Mouse (Mus musculus) c-Kit-positive CD71-positive TER-119-positive erythroid progenitor cells, embryonic 14.5 days (primary cell): Measurements from ENCODE around the gene Ntn1.

ENCODE experiments used
- DNase-seq: peaks from one replicate; pipeline ENCODE4 v3.0.0-alpha.2; 2013; ENCODE audit warnings: low spot score

The Ntn1 gene

DNA sequence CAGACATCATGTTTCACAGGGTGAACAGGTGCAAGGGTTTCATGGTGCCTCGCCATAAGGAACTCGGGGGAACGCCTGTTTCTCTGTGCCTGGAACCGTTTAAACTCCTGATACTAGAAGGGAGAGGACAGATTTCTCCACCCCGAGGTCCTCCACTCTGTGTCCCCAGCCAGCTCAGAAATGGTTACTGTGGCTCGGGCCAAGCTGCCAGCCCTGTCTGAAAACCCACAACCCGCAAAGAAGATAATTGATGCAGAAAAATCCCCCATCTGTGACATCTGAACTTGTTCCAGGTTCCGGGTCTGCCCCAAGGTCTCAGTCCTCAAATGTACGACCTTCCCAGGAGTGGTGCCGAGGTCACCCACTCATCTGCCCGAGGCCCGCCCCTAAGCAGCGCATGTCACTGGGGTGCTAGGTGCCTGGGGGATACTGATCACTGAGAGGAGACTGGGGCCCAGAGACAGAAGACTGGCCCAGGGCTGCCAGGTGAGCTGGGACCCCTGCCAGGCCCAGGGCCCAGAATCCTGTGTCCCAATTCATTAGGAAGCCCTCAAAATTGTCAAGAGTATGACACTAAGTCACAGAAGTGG, 68.9 kb downstream of the Ntn1 start:
- no peak for DNase-seq

DNA sequence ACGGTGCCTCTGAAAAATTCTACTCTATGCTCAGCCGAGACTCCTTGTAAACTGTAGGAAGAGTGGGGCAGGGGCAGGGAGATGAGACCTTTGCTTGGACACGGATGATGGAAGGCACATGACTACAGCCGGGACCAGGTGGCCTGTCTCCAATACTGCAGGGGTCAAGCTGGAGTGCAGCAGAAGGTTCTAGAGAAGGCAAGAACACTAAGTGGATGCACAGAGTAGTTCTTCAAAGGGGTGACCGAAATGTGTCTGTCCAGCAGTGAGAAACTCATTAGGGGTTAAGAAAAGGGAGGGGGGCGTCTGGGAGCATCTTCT, 69.5 kb downstream of the Ntn1 start:
- DNase-seq: no peak

DNA sequence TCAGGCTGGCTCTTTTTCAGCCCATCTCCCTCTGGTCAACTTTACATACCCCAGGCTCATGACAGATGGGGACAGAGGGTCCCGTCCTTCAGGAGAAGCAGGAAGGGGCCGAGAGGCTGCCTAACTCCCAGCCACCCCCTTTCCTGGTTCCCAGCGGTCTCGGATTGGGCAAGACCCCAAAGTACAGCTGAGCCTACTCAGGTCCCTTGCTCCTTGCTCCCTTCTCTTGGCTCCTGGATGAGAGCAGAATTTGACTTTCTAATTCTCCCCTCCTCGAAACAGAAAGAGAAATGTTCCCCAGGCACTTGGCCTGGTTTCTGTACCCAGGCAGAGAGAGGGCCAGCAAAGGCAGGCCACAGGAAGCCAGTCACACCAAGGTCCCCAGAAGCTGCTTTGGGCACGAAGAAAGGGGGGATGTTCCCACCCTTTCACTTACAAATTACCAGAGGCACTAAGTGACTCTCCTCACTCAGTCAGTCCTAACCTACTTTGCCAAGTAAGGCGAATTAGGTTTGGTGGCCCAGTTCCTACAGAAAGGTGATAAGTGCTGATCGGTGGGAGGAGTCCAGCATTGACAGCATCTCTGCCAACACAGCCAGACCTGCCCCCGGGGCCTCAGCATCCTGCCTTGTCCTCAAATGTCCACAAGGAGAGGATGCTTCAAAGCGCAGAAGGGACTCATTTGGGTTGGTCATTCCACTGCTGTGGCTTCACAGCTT, 70.1 kb downstream of the Ntn1 start:
- DNase-seq: no peak

DNA sequence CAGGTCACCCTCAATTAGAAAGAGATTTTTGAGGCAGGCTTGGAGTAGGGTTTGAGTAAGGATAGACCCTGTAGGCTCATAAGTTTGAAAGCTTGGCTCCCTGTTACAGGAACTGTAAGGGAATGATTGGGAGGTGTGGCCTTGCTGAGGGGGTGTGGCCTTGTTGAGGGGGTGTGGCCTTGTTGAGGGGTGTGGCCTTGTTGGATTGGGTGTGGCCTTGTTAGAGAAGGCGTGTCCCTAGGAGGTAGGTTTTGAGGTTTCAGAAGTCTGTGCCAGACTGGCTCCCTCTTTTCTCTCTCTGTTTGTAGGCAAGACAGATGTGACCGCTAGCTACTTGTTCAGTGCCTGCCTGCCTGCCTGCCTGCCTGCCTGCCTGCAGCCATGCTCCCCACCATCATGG, 75.8 kb downstream of the Ntn1 start:
- no peak for DNase-seq

DNA sequence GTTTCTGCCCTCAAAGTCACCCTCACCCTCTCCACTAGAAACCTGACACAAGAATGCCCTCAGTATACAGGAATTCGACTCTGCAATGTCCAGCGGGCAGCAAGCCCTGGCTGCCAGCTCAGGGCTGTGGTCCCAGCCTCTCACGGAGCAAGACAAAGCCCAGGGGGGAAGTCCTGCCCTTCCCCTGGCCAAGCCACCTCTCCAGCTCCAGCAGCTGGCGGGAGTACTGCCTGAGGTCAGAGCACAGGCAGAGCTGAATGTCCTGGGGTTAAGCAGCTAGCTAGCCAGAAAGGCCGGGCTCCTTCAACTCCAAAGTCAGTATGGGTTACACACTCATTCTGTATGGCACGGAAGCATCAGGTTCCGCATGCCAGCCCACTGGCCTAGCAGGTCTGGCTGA, 79.2 kb downstream of the Ntn1 start:
- DNase-seq: no peak

DNA sequence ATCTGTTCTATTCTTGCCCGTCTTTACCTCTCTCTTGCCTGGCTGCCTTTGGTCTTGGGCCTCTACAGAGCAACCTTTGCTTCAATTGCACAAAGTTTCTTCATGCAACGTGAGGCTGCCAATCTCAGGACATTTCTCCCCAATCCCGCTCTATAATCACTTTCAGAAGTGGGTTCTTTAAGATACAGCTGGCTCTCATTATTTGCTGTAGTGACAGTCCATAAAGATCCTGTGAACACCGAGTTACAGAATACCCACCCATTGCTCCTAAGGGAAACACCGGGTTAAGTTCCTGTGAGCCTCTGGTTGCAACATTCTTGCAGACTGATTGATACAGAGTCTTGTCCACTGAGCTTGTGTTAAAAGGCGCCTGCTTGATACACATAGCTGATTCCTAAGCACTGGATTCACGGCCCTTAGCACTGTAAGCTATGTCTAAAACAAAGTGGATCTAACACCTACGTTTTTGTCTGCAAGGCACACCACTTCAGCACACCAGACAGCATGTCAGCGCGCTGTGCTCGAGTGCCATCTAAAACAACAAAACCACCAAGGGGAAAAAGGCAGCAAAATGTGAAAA, 85.0 kb downstream of the Ntn1 start:
- no peak for DNase-seq

DNA sequence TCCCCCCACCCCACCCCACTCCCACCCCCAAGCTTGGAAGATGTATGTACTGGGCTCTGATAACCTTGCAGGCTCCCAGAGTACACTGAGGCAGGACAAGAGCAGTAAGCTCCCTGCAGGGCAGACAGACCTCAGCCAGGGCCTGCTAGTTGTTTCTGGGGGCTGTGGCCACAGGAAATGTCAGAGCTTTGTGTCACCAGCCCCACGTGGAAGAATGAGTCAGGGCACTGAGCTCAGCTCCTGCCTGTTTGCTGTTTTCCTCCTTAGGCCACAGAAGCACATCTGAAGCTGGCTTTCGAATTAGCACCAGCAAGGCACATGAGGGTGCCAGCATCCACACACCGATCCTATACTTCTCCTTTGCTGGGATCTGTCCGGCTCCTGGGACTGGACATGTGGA, 86.8 kb downstream of the Ntn1 start:
- DNase-seq: no peak

DNA sequence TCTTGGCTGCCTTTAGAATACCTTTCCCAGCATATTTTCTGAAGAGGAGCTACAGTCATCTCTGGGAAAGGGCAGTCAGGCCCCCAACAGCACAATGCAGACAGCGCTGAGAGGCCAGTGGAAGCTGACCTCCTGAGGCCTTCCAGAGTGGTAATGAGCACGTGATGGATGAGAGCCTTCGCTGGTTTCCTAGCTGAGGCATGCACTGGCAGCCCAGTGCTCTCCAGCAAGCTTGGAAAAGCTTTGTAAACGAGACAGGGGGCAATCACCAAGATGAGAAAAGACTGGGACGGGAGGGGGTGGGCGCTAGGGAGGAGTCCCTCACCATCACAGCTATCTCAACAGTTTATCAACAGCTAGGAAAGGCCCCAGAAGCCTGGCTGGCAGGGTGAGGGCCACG, 87.6 kb downstream of the Ntn1 start:
- no peak for DNase-seq

DNA sequence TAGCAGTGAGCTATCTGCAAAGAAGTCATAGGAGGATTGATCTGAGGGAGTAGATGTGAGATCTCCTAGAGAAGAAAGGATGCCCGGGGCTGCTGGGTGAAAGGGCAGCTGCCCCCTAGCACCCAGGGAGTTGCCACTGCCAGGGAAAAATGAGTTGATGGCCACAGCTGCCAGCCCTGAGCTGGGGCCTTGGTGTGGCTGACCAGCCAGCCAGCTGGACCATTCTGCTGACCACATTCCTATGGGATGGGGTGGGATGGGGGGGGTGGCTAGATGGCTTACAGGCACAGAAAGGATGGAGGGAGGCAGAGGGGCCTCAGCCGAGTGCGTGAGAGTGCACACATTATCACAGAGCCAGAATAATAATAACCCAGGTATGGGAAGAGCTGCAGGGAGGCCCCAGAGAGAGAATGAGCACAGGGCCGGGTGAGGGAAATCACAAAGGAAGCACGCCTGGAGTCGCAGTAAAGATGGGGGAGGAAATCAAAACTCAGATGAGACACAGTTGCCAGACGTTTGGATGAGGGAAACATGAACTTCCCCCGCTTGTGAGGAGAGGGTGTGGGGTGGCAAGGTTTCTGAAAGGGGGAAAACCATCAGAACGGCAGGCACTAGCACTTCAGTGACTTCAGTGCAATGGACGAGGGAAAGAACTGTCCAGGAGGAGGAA, 91.6 kb downstream of the Ntn1 start:
- no peak for DNase-seq

DNA sequence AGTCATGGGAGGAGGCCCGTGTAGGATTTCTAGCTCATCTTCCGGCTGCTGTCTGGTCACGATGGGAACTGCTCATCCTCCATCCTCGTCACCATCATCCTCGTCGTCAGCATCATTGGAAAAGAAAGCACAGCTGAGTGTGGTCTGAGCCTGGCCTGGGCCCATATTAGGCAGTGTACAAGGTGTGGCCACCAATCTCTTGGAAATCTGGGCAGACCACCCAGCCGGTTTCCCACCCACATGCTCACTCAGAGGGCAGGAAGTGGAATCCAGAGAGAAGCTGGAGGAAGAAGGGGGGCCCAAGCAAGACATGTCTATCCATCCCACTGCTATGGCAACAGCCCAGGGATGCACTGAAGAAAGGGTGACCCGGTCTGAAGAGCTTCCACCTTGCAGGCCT, 94.6 kb downstream of the Ntn1 start:
- DNase-seq: no peak

DNA sequence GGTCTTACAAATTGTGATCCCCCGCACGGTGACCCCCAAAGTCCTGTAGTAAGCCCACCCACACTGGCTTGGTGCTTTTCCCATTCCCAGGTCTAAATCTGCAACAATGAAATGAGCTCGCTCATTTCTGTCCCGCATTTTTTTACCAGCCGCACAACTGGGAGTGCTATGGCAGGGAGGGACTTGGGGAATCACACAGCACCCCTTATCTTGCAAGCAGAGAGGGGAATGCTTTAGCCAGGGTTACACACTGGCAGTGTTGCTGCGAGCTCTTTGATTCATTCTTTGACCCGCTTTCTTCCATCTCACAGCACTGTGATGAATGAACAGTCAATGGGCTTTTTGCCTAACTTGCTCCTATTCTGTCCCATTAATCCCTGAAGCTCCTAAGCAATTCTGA, 98.3 kb downstream of the Ntn1 start:
- no peak for DNase-seq

DNA sequence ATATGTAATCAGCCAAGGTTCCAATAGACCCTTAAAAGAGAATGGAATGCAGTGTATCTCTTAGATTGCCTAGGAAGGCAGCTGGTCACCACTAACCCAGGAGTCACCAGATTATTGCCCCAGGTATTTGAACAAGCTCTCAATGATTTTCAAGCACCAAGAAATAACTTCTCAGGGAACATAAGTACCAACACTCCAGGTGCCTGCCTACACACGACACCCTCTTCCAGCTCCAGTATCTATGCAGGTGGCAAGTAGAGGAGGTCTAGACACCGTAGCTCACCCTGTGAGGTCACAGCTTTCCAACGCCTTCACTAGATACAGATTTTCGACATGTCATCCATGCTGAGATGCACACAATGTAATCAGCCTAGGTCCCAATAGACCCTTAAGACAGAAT, 99.0 kb downstream of the Ntn1 start:
- DNase-seq: no peak

DNA sequence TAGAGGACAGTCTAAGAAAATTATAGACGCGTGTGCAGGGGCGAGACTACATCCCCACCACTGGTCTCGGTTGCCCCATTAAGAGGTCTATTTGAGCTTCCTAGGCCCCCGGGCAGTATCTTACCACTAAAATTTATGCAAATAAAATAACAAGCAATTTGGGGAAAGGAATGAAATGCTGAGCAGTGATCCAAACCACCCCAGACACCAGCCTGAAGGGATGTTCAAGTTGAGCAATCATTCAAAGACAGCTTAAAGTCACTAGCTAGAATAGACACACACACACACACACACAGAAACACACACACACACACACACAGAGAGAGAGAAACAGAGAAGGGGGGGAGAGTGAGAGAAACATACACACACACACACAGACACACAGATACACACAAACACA, 105.1 kb downstream of the Ntn1 start:
- no peak for DNase-seq

DNA sequence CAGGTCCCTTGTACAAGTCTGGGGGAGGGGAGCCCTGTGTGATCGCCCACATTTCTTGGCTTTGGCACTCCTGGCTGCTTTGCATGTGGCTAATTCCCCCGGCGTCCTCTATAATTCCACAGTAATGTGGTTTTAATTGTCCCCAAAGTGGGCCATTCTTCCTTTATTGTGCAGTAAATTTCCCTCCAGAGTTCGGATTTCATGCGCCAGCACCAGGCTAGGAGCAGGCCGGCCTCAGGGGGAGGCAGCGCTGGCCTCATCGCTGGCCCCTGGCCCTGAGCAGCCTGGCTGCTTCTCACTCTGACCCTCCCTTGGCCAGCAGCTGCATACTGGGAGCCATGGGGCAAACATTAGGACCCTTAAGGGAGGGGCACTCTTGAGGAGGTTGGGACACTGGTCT, 110.0 kb downstream of the Ntn1 start:
- DNase-seq: no peak

DNA sequence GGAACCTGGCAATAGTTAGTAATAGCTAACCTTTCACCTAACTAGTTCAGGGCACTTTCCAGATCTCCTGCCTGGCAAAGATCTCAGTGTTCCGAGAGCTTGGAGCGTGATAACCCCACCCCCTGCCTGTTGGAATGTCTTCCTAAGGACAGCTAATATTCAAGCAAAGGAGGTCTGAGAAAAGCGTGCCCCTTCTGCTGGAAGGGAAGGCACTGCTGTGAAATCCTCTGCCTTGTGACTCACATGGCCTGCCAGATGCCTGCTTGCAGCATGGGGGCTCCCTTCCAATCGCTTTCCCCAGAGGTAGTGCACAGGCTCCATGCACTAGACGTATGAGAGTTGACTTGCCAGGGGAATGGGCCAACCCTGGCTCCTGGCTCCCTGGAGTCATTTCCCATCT, 113.3 kb downstream of the Ntn1 start:
- DNase-seq: no peak

DNA sequence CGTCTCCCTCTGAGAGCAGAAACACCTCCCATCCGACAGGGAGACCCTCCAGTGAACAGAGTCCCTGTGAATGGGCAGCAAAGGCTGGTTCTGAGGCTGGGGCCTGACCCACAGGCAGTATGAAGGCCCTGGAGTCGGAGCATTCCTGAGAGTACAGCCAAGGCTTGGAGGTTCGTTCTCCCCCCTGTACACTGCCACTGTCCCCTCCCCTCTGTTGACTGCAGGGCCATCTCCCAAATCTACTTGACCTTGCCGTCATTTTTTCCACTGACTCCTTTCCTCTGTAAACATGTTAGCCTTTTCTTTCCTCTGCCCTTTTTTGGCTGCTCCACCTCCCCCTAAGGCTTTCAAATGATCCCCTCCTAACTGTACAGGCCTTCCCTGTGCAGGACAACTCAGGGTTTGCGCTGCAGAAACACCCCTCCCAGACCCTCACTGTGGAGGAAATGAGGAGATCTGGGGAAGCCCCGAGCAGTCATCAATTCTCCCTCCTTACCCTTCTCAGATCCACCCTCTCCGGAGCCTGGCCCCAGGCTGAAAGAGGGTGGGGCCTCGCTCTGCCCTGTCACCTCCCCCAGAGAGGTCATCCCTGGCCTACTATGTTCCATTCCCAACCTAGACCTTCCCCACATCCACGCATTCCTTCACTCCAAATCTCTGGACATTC, 114.3 kb downstream of the Ntn1 start:
- no peak for DNase-seq

DNA sequence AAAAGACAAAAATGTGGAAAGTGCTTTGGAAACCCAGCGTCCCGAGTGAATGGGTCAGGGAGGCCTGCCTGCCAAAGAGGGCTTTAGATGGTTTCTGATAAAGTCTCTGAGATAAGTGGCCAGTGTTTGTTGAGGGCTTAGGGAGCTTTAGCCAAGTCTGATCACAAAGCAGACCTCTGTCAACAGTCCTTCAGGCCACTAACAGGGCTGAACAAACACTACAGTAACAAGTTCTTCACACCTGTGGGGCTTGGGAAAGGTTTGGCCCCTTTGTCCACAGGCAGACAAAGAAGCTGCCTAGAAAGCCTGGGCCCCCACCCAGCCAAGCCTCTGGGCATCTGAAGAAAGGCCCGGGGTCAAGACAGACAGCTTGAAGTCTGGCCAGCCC, 114.9 kb downstream of the Ntn1 start:
- DNase-seq: no peak

DNA sequence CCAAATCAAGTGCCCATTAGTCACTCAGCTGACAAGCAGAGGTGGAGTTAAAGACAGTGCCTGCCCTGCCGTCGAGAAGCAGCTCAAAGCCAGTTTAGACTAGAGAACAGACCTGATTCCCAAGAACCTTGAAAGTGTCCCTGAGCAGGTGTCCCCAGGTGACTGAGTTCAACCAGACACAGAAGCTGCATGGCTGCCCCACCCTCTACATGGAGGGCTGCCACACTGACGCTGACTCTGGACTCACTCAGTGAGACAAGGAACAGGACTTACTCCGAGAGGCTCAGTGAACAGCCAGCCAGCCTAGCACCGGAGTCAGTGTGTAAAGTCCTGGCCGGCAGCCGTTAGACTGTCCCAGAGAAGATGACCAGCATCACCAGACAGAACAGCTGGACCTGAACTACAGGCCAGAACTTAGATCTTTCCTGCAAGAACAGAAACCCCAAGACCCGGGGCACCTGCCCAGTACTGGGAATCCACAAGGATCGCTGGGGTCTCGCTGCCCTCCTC, 120.6 kb downstream of the Ntn1 start:
- DNase-seq: no peak

DNA sequence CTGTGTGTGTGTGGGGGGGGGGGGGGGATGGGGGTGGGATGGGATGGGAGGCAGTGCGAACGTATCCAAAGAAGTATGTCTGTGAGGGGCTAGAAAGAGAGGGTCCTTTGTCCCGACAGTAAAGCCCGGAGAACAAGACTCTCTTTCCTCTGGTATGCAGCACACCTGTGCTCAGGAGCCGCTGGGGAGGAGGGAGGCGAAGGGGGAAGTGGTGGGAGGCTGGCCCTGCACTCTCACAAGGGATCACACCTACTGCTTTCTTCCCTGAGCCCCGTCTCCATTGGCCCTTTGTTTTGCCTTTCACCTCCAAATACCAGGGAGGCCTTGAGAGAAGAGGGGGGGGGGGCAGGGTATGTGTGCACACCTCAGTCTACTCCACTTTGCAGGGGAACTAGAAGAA, 123.7 kb downstream of the Ntn1 start:
- DNase-seq: no peak

DNA sequence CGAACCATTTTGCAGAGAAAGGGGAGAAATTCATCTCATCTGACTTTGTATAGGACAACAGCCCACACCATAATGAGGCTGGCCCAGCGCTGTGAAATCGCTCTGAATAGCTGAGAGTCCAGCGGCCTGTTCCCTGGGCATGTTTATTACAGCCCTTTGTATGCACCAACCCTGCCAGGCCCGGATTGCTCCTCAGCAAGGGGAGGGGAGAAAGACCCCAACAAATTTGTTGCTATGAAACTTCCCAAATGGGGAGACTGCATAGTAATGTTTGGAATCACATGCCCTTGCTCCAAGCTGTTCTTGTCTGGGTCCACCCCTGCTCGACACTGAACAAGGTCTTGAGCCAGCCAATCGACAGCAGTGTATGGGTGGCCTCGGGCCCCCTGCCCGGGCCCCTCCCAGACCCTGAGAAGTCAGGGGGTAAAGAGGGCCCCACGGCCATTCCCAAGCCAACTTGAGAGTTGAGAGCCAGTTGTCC, 126.3 kb downstream of the Ntn1 start:
- DNase-seq: no peak

DNA sequence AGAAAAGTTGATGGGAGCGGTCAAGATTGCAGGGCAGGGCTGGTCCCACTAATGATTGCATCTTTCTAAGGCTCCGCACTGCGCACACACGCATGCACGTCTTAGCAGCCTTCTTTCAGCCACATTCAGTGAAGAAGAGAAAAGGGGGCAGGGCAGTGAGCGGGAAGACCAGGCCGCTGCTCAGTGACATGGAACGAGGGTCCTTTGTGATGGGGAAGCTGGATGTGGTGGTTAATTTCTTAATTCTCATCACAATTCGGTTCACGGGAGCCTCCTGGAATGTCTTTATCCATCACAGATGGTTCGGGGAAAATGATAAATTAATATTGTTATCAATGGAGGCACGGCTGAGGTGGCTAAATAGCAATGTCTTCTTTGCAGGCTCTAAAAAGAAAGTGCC, 126.8 kb downstream of the Ntn1 start:
- DNase-seq: no peak

DNA sequence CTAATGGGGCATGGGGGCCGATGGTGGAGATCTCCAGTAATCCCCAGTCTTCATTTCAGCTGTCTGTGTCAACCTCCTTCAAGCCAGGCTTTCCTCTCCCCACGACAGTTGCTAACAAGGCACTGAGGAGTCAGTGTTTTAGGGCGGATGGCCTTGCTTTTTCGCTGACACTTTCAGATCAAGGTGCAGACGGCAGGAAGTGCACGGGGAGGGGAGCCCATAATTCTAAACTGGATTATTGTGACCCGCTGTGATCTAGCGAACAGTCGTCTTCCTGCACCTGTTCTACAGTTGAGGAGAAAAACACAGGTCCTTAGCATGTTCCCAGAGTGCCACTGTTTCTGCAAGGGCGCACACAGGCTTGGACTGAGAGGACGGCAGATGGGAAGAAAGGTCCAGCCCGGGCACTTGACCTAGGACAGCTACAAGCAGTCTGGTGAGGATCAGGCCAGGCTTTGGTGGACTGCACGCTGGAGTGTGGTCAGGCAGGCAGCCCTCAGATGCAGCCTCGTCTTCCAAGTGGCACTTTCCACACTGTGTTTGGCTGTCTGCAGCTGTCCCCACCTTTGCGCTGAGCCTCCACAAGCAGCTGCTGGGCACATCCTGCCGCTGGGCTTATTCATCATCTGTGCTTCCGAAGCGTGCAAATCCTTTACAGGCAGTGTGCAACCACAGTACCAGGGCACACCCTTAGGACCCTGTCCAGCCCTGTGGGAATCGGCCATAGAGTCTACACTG, 129.7 kb downstream of the Ntn1 start:
- DNase-seq: no peak
